Mouse (Mus musculus): ENCODE data around the gene Armh2.
"Not testable (repeated sequence)": the region's sequence is repeated elsewhere in the genome, so short reads cannot be mapped to it uniquely, and the experiment has no call there.

Armh2 gene

DNA sequence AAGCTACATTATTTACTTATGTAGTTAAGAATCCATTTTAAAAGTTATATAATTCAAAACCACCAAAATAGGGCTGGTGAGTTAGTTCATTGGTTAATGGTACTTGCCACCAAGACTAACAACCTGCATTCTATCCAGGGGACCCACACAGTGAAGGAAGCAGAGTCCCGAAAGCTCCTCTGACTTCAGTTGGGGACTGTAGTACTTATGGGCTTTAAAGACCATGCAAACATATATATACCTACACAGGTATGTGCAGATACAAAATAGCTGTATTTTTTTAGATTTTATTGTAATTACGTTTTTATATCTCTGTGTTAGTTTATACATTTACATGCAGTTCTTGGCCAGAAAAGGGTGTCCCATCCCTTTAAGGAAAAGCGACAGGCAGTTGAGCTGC lies 15.7 kb downstream of the Armh2 start:
- in situ Hi-C loops (cut with MboI, MseI), result loop anchor here (5.0 kb wide), 1 partner anchor 51 kb away; no protein-coding TSS in a partner anchor

DNA sequence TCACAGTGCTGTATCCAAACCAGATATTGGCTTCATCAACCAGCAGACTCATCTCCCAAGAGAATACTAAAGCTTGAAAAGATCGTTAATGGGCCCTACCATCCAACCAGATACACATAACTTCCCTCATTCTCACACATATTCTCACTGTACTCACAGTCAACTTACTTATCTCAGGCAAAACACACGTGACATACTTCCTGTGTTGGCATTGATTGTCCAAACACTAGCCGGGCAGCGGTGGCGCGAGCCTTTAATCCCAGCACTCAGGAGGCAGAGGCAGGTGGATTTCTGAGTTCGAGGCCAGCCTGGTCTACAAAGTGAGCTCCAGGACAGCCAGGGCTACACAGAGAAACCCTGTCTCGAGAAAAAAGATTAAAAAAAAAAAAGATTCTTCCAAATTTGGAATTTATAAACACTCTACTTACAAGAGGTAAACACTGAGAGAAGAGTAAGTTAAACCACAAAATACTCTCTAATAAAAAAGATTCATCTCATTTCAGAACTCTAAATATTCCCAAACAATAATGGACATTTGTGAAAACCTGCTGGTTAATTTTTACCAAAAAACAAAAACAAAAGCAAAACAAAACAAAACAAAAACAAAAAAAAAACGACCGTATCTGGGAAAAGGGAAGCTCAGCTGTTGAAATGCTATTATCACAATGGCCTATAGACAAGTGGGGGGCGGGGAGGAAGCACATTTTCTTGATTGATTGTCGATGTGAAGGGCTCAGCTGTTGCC lies 17.0 kb downstream of the Armh2 start:
- in situ Hi-C loops (cut with MboI, MseI), result loop anchor here (5.0 kb wide), 1 partner anchor 49 kb away; no protein-coding TSS in a partner anchor

DNA sequence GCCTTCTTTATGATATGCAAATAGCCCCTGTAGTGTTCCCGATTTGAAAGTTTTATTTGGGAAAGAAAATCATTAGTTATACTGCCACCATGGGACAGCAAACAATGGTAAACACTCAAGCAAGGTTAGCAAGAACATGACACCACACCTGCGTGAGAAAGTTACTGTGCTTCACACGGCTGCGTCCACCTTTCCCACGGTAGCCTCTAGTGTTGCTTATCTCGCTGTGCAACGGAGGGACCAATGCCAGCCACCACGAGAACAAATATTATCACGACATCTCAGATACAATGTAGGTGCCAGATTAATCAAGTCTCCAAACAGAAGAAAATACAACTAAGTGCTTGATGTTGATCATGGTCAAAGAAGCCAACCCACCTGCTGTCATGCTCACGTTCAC lies 18.4 kb downstream of the Armh2 start:
- in situ Hi-C loops (cut with MboI, MseI), result loop anchor here (5.0 kb wide), 1 partner anchor 48 kb away; no protein-coding TSS in a partner anchor

DNA sequence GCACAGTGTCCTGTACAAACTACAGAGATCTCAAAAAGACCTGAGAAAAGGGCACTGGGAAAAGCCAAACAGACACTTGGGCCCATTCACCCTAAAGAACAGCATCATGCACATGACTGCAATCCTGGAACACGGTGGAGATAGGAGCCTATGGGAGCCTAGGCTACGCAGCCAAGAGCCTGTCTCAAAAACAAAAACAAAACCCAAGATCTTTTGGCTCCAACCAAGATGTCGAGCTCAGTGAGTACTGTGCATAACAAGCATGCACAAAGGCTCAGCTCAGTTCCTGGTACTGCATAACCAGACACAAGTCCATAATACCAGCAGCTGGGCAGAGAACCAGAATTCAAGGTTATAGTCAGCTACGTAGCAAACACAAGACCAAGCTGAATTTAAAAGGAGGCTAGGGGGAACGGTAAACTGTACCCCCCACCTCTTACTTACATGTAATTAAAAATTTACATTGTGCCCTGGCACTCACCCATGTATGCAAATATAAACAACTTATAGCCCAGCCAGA lies 19.4 kb downstream of the Armh2 start:
- in situ Hi-C loops (cut with MboI, MseI), result no loop called here

DNA sequence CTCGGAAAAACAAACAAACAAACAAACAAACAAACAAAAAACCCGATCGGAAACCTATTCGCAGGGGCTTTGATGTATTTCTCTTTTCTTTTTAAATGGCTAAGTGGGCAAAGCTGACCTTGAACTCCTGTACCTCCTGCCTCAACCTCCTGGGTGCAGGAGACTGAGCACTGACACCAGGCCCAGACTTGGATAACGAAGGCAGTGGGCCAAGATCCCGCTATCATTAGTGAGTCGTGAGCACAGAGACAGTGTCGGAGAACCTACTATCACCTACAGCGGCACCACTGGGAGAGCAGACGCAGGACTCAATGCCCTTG lies 20.0 kb downstream of the Armh2 start:
- in situ Hi-C loops (cut with MboI, MseI), result no loop called here

DNA sequence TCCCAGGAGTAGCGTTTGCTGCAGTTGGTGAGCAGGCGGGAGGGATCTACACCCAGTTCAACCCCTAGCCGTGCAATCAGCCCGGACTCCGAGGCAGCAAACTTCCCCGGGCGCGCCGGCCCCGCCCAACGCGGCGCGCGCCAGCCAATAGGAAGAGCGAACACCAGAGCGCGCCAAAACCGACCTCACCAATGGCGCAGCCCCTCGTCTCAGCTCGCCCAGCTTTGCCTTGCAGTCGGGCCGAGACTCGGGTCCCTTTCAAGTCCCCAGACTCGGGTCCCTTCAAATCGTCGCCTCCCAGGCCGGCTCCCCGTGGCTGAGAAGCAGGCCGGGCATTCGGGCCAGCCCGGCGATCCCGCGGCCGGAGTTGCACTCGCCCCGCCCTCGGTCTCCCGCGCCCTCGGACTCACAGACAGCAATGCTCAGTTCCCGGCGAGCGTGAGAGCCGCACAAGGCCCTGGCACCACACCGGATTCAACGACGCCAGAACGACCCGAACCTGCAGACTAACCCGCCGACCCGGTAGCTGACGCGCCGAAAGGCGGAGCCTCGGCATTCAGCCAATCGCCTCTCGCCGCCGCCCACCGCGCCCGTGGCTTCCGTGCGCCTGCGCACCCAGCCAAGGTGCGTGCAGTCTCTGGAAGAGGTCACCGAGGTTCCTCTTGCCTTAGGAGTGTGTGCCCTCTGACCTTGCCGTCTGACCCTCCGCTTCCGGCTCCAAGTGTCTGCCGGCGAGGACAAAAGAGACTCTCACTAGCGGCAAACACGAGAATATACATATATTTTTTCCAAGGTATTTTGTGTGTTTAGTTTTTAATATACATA lies 20.6 kb downstream of the Armh2 start, which contains the start of gene Gmnn:
TSS of gene Gmnn (minus strand) at position 521 of the 825 bp plus-strand sequence.
- in situ Hi-C loops (cut with MboI, MseI), result no loop called here

DNA sequence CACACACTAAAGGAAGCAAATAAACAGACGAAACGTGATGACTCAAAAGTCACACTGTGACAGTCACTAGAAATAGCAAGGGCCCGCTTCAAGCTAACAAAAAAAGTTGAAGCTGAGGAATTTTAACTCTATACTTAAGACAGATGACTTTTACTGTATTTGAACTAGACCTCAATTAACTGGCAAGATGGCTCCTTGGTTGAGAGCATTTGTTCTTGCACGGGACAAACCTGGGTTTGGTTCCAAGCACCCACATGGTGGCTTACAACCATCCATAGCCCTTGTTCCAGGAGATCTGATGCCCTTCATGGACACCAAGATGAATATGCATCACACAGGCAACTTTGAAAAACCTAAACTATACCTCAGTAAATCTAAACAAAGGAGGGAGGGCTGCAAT lies 21.2 kb downstream of the Armh2 start:
- in situ Hi-C loops (cut with MboI, MseI), result no loop called here

DNA sequence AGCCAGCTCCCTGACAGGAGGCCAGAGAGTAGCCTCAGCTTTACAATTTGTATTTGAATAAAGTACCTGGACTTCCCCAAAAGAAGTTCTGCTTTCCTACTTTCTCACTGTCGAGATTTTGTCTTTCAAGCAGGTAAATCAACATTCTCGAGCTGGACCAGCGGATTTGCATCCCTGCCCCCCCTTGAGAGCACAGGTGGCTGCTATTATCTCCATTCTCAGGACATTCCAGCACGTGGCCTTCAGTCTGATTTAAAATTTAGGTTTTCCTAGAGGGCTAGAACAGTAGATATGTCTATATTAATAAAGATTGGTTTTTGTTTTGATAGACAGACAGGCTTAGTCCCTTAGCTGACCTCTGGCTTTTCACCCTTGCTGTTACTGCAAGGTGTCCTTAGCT lies 26.8 kb downstream of the Armh2 start:
- in situ Hi-C loops (cut with MboI, MseI), result not testable (repeated sequence)

DNA sequence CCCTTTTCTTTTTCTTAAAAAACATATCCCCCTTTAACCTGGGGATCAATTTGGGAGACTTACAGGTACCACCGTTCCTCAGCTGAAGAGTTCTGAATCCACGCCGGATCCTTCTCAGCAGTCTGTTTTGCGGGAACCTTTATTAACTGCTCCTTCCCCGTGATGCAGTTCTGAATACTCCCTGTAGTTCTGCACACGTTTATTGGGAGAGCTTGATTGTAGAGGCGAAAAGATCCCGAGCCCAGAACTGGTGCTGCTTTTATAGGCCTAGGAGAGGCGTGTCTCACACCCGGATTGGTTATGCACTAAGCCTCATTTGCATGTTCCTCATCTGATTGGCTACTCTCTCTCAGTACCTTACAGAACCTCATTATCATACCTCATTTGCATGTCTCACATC lies 30.4 kb downstream of the Armh2 start:
- in situ Hi-C loops (cut with MboI, MseI), result not testable (repeated sequence)

DNA sequence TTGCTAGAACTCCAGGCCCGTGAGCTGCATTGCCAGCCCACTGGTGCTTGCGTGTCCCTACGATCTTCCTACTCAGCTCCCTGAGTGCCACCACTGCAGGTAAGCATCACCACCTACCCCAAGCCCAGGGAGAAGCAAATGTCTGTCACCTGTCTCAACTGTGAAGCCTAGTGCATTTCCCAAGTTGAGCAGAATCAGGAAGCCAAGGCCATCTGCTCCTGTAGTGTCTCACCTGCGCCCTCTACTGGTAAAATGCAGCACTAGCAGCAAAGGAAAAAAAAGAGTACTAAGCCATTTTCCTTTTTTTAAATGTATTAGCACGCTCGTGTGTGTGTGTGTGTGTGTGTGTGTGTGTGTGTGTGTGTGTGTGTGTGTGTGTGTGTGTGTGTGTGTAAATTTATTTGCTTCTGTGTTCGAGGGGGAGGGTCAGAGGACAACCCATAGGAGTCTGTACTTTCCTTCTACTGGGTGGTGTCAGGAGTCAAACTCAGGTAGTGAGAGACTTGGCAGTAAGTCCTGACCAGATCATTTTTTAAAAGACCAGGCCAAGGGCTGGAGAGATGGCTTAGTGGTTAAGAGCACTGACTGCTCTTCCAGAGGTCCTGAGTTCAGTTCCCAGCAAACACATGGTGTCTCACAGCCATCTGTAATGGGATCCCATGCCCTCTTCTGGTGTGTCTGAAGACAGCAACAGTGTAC lies 35.3 kb downstream of the Armh2 start:
- in situ Hi-C loops (cut with MboI, MseI), result no loop called here

DNA sequence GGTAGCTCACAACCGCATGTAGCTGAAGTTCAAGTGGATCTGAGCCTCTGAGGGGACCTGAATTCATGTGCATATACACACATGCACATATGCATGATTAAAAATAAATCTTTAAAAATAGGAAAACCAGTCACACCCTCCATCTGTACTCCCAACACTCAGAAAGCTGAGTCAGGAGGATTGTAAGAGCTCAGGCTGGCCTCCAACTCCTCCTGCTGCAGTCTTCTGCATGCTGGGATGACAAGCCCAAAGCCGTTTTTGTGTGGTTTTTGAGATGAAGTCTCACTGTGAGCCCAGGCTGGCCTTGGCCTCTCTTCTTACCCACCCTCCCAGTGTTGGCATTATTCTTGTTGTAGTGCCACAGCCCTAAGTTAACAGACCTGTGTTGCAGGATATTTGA lies 37.0 kb downstream of the Armh2 start:
- in situ Hi-C loops (cut with MboI, MseI), result no loop called here

DNA sequence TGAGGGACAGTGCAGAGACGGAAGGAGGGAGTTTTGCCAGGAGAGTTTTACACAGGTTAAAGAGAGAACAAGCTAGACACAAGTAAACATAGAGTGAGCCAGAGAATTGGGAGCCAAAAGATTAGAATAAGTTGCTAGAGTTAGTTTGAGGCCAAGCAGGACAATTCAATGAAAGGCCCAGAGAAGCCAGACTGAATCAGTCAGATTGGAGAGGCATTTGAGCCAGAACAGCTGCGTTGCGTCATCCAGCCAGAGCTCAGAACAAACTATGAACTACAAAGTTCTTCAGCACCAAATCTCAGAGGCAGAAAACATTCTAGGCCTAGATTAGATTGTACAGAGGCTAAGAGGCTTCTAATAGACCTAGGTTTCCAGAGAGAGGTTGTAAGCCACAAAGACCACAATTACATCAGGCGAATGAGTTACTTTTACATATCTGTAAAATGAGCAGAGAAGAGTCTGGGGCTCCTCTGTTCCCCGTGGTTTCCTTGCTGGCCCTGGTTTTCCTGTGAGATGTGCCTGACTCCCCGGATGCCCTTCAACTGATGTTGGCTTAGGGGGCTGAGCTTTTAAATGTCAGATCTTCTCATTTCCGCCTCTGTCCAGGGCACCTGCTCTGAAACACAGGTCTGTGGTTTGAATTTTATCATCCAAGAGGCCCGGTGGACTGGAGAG lies 37.8 kb downstream of the Armh2 start:
- in situ Hi-C loops (cut with MboI, MseI), result no loop called here

DNA sequence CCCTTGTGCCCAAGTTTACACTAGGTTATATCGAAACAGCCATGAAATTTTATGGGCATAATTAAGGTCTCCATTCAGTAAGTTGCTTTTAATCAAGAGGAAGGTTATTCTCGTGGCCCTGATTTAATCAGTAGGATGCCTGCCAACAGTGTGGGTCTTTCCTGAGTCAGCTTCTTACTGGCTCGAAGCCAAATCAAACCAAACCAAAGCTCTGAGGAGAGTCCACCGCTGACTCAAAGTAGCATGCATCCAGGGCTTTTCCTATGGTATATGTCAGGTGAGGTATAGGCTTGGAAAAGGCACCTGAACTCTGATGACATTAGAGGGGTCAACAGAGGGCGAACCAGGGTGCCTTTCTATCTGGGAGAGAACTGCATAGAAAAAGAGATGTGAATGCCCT lies 40.9 kb downstream of the Armh2 start:
- in situ Hi-C loops (cut with MboI, MseI), result no loop called here

DNA sequence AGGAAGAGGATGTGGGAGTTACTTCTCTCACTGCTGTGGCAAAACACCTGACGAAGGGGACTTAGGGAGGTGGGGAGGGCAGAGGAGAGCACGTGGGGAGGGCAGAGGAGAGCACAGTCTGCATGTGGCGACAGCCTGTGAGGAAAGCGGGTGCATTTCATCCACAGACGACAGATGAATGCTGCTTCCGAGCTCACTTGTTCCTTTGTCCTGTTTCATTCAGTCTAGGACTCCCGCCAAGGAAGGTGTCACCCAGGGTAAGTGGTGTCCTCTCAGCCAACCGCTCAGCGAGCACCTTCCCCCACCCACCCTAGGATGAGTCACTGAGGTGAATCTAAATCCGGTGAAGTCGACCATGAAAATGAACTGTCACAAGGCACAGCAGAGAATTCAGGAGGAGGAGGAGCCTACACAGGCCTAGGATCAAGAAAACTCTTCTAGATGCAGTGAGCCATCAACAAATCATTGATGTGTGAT lies 45.0 kb downstream of the Armh2 start:
- in situ Hi-C loops (cut with MboI, MseI), result no loop called here

DNA sequence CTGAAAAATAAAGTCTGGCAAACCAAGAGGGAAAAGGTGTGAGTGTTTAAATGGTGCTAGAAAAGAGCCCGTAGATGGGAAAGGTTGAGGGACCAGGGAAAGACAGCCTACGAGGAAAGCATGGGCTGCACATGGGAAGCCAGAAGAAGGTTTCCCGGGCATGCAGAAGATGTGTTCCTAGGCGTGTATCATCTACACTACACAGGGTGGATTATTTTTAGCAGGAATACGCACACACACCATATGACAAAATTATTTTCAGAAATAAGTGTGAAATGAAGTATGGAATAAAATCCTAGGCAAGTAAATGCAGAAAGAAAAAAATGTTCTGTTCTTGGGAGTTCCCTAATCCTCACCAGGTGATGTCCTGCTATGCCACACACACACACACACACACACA lies 46.4 kb downstream of the Armh2 start:
- in situ Hi-C loops (cut with MboI, MseI), result no loop called here

DNA sequence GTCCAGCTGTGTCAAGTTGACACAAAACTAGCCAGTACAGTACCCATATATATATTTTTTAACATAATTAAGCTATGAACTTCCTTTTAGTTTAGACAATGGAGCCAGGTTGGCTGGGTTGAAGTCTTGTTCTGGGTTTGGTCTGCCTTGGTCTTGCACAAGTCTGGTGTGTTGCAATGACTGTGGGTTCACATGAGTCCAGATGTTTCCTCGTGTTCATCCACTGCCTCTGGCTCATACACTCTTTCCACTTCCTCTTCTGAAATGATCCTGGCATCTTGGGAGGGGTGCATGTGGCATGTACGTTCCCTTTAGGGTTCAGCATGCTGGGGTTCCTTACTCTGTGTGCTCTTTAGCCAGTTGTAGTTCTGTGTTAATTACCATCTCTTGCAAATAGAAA lies 50.3 kb downstream of the Armh2 start:
- in situ Hi-C loops (cut with MboI, MseI), result no loop called here

DNA sequence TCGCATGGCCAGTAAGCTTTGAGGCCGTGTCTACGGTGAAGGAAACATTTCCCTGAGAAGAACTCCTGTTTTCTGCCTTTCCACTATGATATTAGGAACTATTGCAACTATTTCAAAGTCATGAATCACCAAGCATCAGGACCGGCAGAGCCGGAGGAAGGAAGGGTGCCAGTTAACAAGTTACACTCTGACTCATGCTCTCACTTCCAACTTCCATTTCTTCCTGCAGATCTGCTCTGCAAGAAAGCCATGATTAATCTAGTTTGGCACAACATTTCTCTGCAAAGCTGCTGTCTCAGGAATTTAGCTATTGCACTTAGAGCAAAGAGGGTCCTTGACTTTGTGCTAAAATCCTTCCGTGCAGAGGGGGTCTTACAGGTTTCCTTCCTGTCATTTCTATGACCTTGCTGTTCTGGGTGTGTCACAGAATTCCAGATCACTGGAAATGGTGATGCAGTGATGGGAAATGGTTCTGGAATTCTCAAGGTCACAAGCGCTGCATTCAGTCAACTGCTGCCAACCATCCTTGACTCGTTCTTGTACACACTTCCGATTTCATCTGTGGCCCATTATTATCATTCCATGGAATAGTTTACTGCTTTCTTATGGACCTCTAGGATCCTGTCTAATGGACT lies 51.5 kb downstream of the Armh2 start:
- in situ Hi-C loops (cut with MboI, MseI), result no loop called here
